In the genomic region with DNA sequence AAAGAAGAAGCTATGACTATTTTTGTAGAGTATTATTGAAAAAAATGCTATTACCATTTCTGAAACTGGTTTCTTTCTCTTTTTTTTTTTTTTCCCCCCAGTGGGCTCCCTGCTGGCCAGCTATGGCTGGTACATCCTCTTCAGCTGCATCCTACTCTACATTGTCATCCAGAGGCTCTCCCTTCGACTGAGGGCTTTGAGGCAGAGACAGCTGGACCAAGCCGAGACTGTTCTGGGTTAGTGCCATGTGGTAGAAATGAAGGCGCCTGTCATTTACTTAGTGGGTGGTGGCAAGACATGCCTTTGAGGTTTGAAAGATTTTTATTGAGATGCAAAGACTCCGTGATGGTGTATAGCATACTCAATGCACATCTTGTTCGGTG, we compare ENCODE assay signal across 8 mouse cellular contexts. TPM values are rescaled to one million over a fixed set of nuclear protein-coding genes. Genes with fewer than 3 reads are reported as not detected.
DNase-seq lines count a peak whose midpoint lies in the region; ATAC-seq and TF ChIP-seq lines count a peak whose summit lies in the region.
"Had no signal": no experiment of that assay in that cellular context is flagged by ENCODE, and none has a peak within 500 bp of the region (broad histone marks: within the 10 kb centered on the region; RNA-seq: fewer than 3 reads in every experiment).

No protein-coding gene starts in this region.

- H3K4me1 ChIP-seq in lung, adult 2 months (ENCODE audit: control insufficient read depth, insufficient read depth, low read length) = peaks cover 6% of the 10 kb centered on the region; the same call in 1 of the 2 replicates
- no peaks in the 10 kb centered on the region for H3K4me1 ChIP-seq in cortical plate, adult 2 months (ENCODE audit: control insufficient read depth, insufficient read depth, low read length)
- peaks cover 26% of the 10 kb centered on the region for H3K4me1 ChIP-seq in hindbrain, embryonic 15.5 days (replicated peaks)
- H3K4me1 ChIP-seq in midbrain, embryonic 15.5 days = peaks cover 24% of the 10 kb centered on the region

- peaks cover 38% of the 10 kb centered on the region for H3K36me3 ChIP-seq in hindbrain, embryonic 15.5 days
- peaks cover 18% of the 10 kb centered on the region for H3K36me3 ChIP-seq in midbrain, embryonic 15.5 days (replicated peaks)

- ATAC-seq in hindbrain, embryonic 15.5 days (ENCODE audit: low FRiP score, low read depth) = no peak
- no peak for ATAC-seq in midbrain, embryonic 15.5 days (replicated peaks)

- H3K9ac ChIP-seq in hindbrain, embryonic 15.5 days = peak overlapping the region; percentile 53
- H3K9ac ChIP-seq in midbrain, embryonic 15.5 days = peak overlapping the region; percentile 78

- no peaks in the 10 kb centered on the region for H3K27me3 ChIP-seq in hindbrain, embryonic 15.5 days
- no peaks in the 10 kb centered on the region for H3K27me3 ChIP-seq in midbrain, embryonic 15.5 days (replicated peaks)

- H3K4me2 ChIP-seq in hindbrain, embryonic 15.5 days = peak overlapping the region; percentile 74
- H3K4me2 ChIP-seq in midbrain, embryonic 15.5 days = peak overlapping the region; percentile 64

- DNase-seq in lung, adult 2 months = no peak
- no peak for DNase-seq in lung, postnatal 25 days (ENCODE audit: low spot score)
- no peak for DNase-seq in right cerebral cortex, postnatal 14 days
- no peak for DNase-seq in adrenal gland, postnatal 14 days

- no peak for TF ChIP-seq POLR2A in lung, adult 2 months (IDR thresholded peaks at IDR 0.05; ENCODE audit: borderline replicate concordance, extremely low read depth, low read depth, low read length)
- TF ChIP-seq POLR2A in cortical plate, adult 2 months (IDR thresholded peaks at IDR 0.05; ENCODE audit: extremely low read depth, insufficient read depth, low read length) = no peak

- H3K9me3 ChIP-seq in hindbrain, embryonic 15.5 days = no peaks in the 10 kb centered on the region
- no peaks in the 10 kb centered on the region for H3K9me3 ChIP-seq in midbrain, embryonic 15.5 days

- TF ChIP-seq CTCF in lung, adult 2 months (IDR thresholded peaks at IDR 0.05; ENCODE audit: insufficient read depth, low read length) = no peak
- TF ChIP-seq CTCF in cortical plate, adult 2 months (IDR thresholded peaks at IDR 0.05; ENCODE audit: extremely low read depth, insufficient read depth, low read length) = no peak

- WGBS in lung, adult 2 months = 33% methylated on average over 5 of the region's 5 CpGs
- WGBS in hindbrain, embryonic 15.5 days = 34% methylated on average over 5 of the region's 5 CpGs
- 30% methylated on average over 5 of the region's 5 CpGs for WGBS in midbrain, embryonic 15.5 days

- no peak overlapping the region for H3K27ac ChIP-seq in cortical plate, adult 2 months (ENCODE audit: insufficient read depth, low read length)
- peak overlapping the region; percentile 76 for H3K27ac ChIP-seq in hindbrain, embryonic 15.5 days (replicated peaks)
- H3K27ac ChIP-seq in midbrain, embryonic 15.5 days = no peak overlapping the region

- H3K4me3 ChIP-seq in lung, adult 2 months (replicated peaks; ENCODE audit: extremely low read depth, low read depth, low read length) = peak overlapping the region; percentile 79
- peak overlapping the region; percentile 40 for H3K4me3 ChIP-seq in cortical plate, adult 2 months (ENCODE audit: insufficient read depth, low read length)
- peak overlapping the region; percentile 60 for H3K4me3 ChIP-seq in hindbrain, embryonic 15.5 days
- H3K4me3 ChIP-seq in midbrain, embryonic 15.5 days = peak overlapping the region; percentile 89

RNA-seq across cellular contexts. Expression of gene Selenos, which starts 0.8 kb away (rescaled TPM):
- 109 and 165 TPM in 2 replicates for polyA plus RNA-seq in lung, adult 2 months (2012; rRNA removed)
- polyA plus RNA-seq in cortical plate, adult 2 months (2012; rRNA removed) = 77.2 and 82.2 TPM in 2 replicates
- polyA plus RNA-seq in hindbrain, embryonic 15.5 days (2015; fragmentation: Nextera tagmentation; extraction: Ambion mirVana) = 86.5 and 90.7 TPM in 2 replicates
- polyA plus RNA-seq in midbrain, embryonic 15.5 days (2015; fragmentation: Nextera tagmentation; extraction: Ambion mirVana) = 80.2 and 84.7 TPM in 2 replicates
- total RNA-seq in adrenal gland, postnatal 14 days (2021) = 81.4 and 90.2 TPM in 2 replicates

RNA-seq across cellular contexts. Expression of gene Snrpa1, which starts 21.4 kb away (rescaled TPM):
- polyA plus RNA-seq in lung, adult 2 months (2012; rRNA removed) = 7.3 and 10.0 TPM in 2 replicates
- 34.6 and 36.1 TPM in 2 replicates for polyA plus RNA-seq in cortical plate, adult 2 months (2012; rRNA removed)
- 118 and 127 TPM in 2 replicates for polyA plus RNA-seq in hindbrain, embryonic 15.5 days (2015; fragmentation: Nextera tagmentation; extraction: Ambion mirVana)
- polyA plus RNA-seq in midbrain, embryonic 15.5 days (2015; fragmentation: Nextera tagmentation; extraction: Ambion mirVana) = 127 and 132 TPM in 2 replicates
- 36.2 and 41.7 TPM in 2 replicates for total RNA-seq in adrenal gland, postnatal 14 days (2021)

RNA-seq across cellular contexts. Expression of gene Chsy1, which starts 29.1 kb away (rescaled TPM):
- 14.6 and 18.1 TPM in 2 replicates for polyA plus RNA-seq in lung, adult 2 months (2012; rRNA removed)
- 7.6 and 8.2 TPM in 2 replicates for polyA plus RNA-seq in cortical plate, adult 2 months (2012; rRNA removed)
- polyA plus RNA-seq in hindbrain, embryonic 15.5 days (2015; fragmentation: Nextera tagmentation; extraction: Ambion mirVana) = 9.2 and 10.7 TPM in 2 replicates
- polyA plus RNA-seq in midbrain, embryonic 15.5 days (2015; fragmentation: Nextera tagmentation; extraction: Ambion mirVana) = 10.0 and 10.7 TPM in 2 replicates
- total RNA-seq in adrenal gland, postnatal 14 days (2021) = 18.0 and 18.9 TPM in 2 replicates

RNA-seq across cellular contexts. Expression of gene Gm45213, which starts 36.8 kb away (rescaled TPM):
- polyA plus RNA-seq in lung, adult 2 months (2012; rRNA removed) = not detected in 2 replicates
- not detected in 2 replicates for polyA plus RNA-seq in cortical plate, adult 2 months (2012; rRNA removed)
- not detected in 2 replicates for polyA plus RNA-seq in hindbrain, embryonic 15.5 days (2015; fragmentation: Nextera tagmentation; extraction: Ambion mirVana)
- polyA plus RNA-seq in midbrain, embryonic 15.5 days (2015; fragmentation: Nextera tagmentation; extraction: Ambion mirVana) = not detected in 2 replicates
- total RNA-seq in adrenal gland, postnatal 14 days (2021) = not detected in 2 replicates
- total RNA-seq: hematopoietic stem cell, adult 5-6 weeks had no signal
